Mouse (Mus musculus) lung, postnatal 0 days (tissue): Measurements from ENCODE around the gene Exoc6b.

Experiments
- CTCF ChIP-seq: IDR thresholded peaks from 2 replicates; pipeline ENCODE4 v1.5.1; 2016; ENCODE audit warnings: antibody characterized with exemption, mild to moderate bottlenecking
- EP300 ChIP-seq: IDR thresholded peaks from 2 replicates; pipeline ENCODE4 v1.6.1; 2016; ENCODE audit warnings: antibody characterized with exemption, mild to moderate bottlenecking, control low read depth

DNA sequence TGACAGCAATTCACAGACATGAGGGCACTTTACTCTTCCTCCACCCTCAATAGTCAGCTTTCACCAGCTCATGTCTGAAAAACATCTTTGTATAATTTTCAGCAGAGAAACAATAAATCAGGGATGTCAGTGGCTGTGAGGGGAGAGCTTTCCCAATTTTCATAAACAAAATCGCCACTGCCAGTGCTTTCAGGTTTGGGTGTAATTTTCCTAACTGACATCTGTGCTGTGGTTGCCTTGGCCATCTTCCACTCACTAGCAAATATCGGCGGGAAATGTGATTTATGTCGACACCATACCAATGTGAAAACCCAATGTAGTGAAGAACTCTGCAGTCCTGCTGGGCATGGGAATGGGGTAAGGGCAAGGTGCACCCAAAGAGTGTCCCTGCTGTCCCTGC lies 360.7 kb downstream of the Exoc6b start:
- TF ChIP-seq CTCF = no peak
- TF ChIP-seq EP300 = no peak
